Mouse (Mus musculus): Measurements from ENCODE around the gene Dnah8.
"Not testable (repeated sequence)": the region's sequence is repeated elsewhere in the genome, so short reads cannot be mapped to it uniquely, and the experiment has no call there.

Dnah8 gene

GRCm38 (mm10) chr17:30624132-30624531 is at the start of gene Dnah8:
Dnah8 (plus strand) TSS chr17:30624354.
- H3K36me3 ChIP-seq (ENCODE audit: insufficient read depth, low read length), result peaks cover 30% of the 10 kb centered on the region
- not testable (repeated sequence) for H3K27me3 ChIP-seq (ENCODE audit: insufficient read depth, low read length)
- peak within 1 kb of the TSS; percentile 39 for H3K4me3 ChIP-seq (replicated peaks; ENCODE audit: low read length)
- peaks cover 36% of the 10 kb centered on the region for H3K4me1 ChIP-seq (replicated peaks; ENCODE audit: low read depth, low read length)
- H3K9me3 ChIP-seq (ENCODE audit: low read length), result peaks cover 15% of the 10 kb centered on the region

- H3K9me3 ChIP-seq (ENCODE audit: low read length), result no peaks in the 10 kb centered on the region
- no peak for TF ChIP-seq POU5F1 (IDR thresholded peaks at IDR 0.05; ENCODE audit: borderline replicate concordance, low read length)
- H3K27me3 ChIP-seq (ENCODE audit: insufficient read depth, low read length), result peaks cover 27% of the 10 kb centered on the region
- H3K4me3 ChIP-seq (replicated peaks; ENCODE audit: low read length), result peak overlapping the region; percentile 88
- peaks cover 44% of the 10 kb centered on the region for H3K4me1 ChIP-seq (replicated peaks; ENCODE audit: low read depth, low read length)
- H3K36me3 ChIP-seq (ENCODE audit: insufficient read depth, low read length), result peaks cover 12% of the 10 kb centered on the region; the same call in 1 of the 2 replicates
These were observed 49.4 kb upstream of the Dnah8 start for GRCm38 (mm10) chr17:30574783-30575075.

- Histone ChIP-seq H3K4me1 (replicated peaks; ENCODE audit: low read depth, low read length) (peaks cover 39% of the 10 kb centered on the region), H3K4me3 (replicated peaks; ENCODE audit: low read length) (peak overlapping the region; percentile 88), H3K36me3 (ENCODE audit: insufficient read depth, low read length) (peaks cover 12% of the 10 kb centered on the region; the same call in 1 of the 2 replicates), H3K9me3 (ENCODE audit: low read length) (no peaks in the 10 kb centered on the region), H3K27me3 (ENCODE audit: insufficient read depth, low read length) (peaks cover 27% of the 10 kb centered on the region)
- no peak for TF ChIP-seq CTCF (conservative IDR thresholded peaks at IDR 0.05; ENCODE audit: low read length)
- no peak for TF ChIP-seq NANOG (IDR thresholded peaks at IDR 0.05; ENCODE audit: borderline replicate concordance, low read length)
- no peak for TF ChIP-seq POU5F1 (IDR thresholded peaks at IDR 0.05; ENCODE audit: borderline replicate concordance, low read length)
These were observed 48.8 kb upstream of the Dnah8 start for GRCm38 (mm10) chr17:30575121-30575904.

GRCm38 (mm10) chr17:30575941-30576773 is 48.0 kb upstream of the Dnah8 start, which contains the start of gene Btbd9:
Btbd9 (minus strand) TSS chr17:30576488.
- Histone ChIP-seq H3K27me3 (ENCODE audit: insufficient read depth, low read length) (peaks cover 27% of the 10 kb centered on the region), H3K36me3 (ENCODE audit: insufficient read depth, low read length) (peaks cover 12% of the 10 kb centered on the region; the same call in 1 of the 2 replicates), H3K4me1 (replicated peaks; ENCODE audit: low read depth, low read length) (peaks cover 31% of the 10 kb centered on the region), H3K4me3 (replicated peaks; ENCODE audit: low read length) (peak within 1 kb of the TSS; percentile 88), H3K9me3 (ENCODE audit: low read length) (no peaks in the 10 kb centered on the region)
- TF ChIP-seq CTCF (conservative IDR thresholded peaks at IDR 0.05; ENCODE audit: low read length) (no peak), NANOG (IDR thresholded peaks at IDR 0.05; ENCODE audit: borderline replicate concordance, low read length) (no peak), POU5F1 (IDR thresholded peaks at IDR 0.05; ENCODE audit: borderline replicate concordance, low read length) (no peak)

- Histone ChIP-seq H3K27me3 (ENCODE audit: insufficient read depth, low read length) (peaks cover 27% of the 10 kb centered on the region), H3K9me3 (ENCODE audit: low read length) (no peaks in the 10 kb centered on the region)
- no peak for TF ChIP-seq NANOG (IDR thresholded peaks at IDR 0.05; ENCODE audit: borderline replicate concordance, low read length)
- no peak for TF ChIP-seq CTCF (conservative IDR thresholded peaks at IDR 0.05; ENCODE audit: low read length)
- TF ChIP-seq POU5F1 (IDR thresholded peaks at IDR 0.05; ENCODE audit: borderline replicate concordance, low read length), result no peak
These were observed 47.2 kb upstream of the Dnah8 start for GRCm38 (mm10) chr17:30576946-30577345.

GRCm38 (mm10) chr17:30580781-30581180 is 43.4 kb upstream of the Dnah8 start:
- H3K27me3 ChIP-seq (ENCODE audit: insufficient read depth, low read length), result peaks cover 23% of the 10 kb centered on the region
- H3K9me3 ChIP-seq (ENCODE audit: low read length), result no peaks in the 10 kb centered on the region

More at GRCm38 (mm10) chr17:30576946-30577345, 47.2 kb upstream of the Dnah8 start:
- peaks cover 31% of the 10 kb centered on the region for H3K4me1 ChIP-seq (replicated peaks; ENCODE audit: low read depth, low read length)
- H3K36me3 ChIP-seq (ENCODE audit: insufficient read depth, low read length), result peaks cover 12% of the 10 kb centered on the region; the same call in 1 of the 2 replicates
- H3K4me3 ChIP-seq (replicated peaks; ENCODE audit: low read length), result peak overlapping the region; percentile 88

GRCm38 (mm10) chr17:30581201-30581600 is 43.0 kb upstream of the Dnah8 start:
- Histone ChIP-seq H3K36me3 (ENCODE audit: insufficient read depth, low read length) (peaks cover 12% of the 10 kb centered on the region; the same call in 1 of the 2 replicates), H3K4me1 (replicated peaks; ENCODE audit: low read depth, low read length) (peaks cover 52% of the 10 kb centered on the region), H3K27me3 (ENCODE audit: insufficient read depth, low read length) (peaks cover 23% of the 10 kb centered on the region), H3K4me3 (replicated peaks; ENCODE audit: low read length) (no peak overlapping the region), H3K9me3 (ENCODE audit: low read length) (no peaks in the 10 kb centered on the region)
- TF ChIP-seq CTCF (conservative IDR thresholded peaks at IDR 0.05; ENCODE audit: low read length) (no peak), POU5F1 (IDR thresholded peaks at IDR 0.05; ENCODE audit: borderline replicate concordance, low read length) (no peak), NANOG (IDR thresholded peaks at IDR 0.05; ENCODE audit: borderline replicate concordance, low read length) (no peak)

More at GRCm38 (mm10) chr17:30580781-30581180, 43.4 kb upstream of the Dnah8 start:
- Histone ChIP-seq H3K4me3 (replicated peaks; ENCODE audit: low read length) (no peak overlapping the region), H3K36me3 (ENCODE audit: insufficient read depth, low read length) (peaks cover 12% of the 10 kb centered on the region; the same call in 1 of the 2 replicates), H3K4me1 (replicated peaks; ENCODE audit: low read depth, low read length) (peaks cover 48% of the 10 kb centered on the region)
- TF ChIP-seq CTCF (conservative IDR thresholded peaks at IDR 0.05; ENCODE audit: low read length) (no peak), POU5F1 (IDR thresholded peaks at IDR 0.05; ENCODE audit: borderline replicate concordance, low read length) (no peak), NANOG (IDR thresholded peaks at IDR 0.05; ENCODE audit: borderline replicate concordance, low read length) (no peak)

GRCm38 (mm10) chr17:30582313-30582712 is 41.8 kb upstream of the Dnah8 start:
- H3K27me3 ChIP-seq (ENCODE audit: insufficient read depth, low read length), result peaks cover 14% of the 10 kb centered on the region
- H3K4me3 ChIP-seq (replicated peaks; ENCODE audit: low read length), result no peak overlapping the region
- peaks cover 12% of the 10 kb centered on the region; the same call in 1 of the 2 replicates for H3K36me3 ChIP-seq (ENCODE audit: insufficient read depth, low read length)
- H3K9me3 ChIP-seq (ENCODE audit: low read length), result no peaks in the 10 kb centered on the region
- peaks cover 54% of the 10 kb centered on the region for H3K4me1 ChIP-seq (replicated peaks; ENCODE audit: low read depth, low read length)
- no peak for TF ChIP-seq CTCF (conservative IDR thresholded peaks at IDR 0.05; ENCODE audit: low read length)
- TF ChIP-seq NANOG (IDR thresholded peaks at IDR 0.05; ENCODE audit: borderline replicate concordance, low read length), result no peak
- no peak for TF ChIP-seq POU5F1 (IDR thresholded peaks at IDR 0.05; ENCODE audit: borderline replicate concordance, low read length)
